Mouse (Mus musculus) CH12.LX (cell line): ENCODE measurements around the gene Sbno1.

Experiments
- CTCF ChIP-seq, 2 experiments: IDR thresholded peaks in 1 of 2; conservative IDR thresholded peaks in 1 of 2; 2 replicates each; pipeline ENCODE4 v1.5.1; 2011 to 2012; ENCODE audit warnings: low read depth in 2 of 2, low read length in 2 of 2, improper control_type of control experiment in 1 of 2, inconsistent platforms in 1 of 2, mild to moderate bottlenecking in 1 of 2, moderate library complexity in 1 of 2
- E2F4 ChIP-seq: IDR thresholded peaks from 2 replicates; pipeline ENCODE4 v1.6.1; 2011; ENCODE audit warnings: low read depth, low read length, improper control_type of control experiment; ENCODE audit not compliant: insufficient replicate concordance
- EP300 ChIP-seq: IDR thresholded peaks from 2 replicates; pipeline ENCODE4 v1.6.1; 2011; ENCODE audit warnings: low read length, improper control_type of control experiment
- ETS1 ChIP-seq: conservative IDR thresholded peaks from 2 replicates; pipeline ENCODE4 v1.6.1; 2012; ENCODE audit warnings: low read depth, mild to moderate bottlenecking, inconsistent platforms, low read length, improper control_type of control experiment, moderate library complexity
- IRF4 ChIP-seq: IDR thresholded peaks from 2 replicates; pipeline ENCODE4 v1.6.1; 2014; ENCODE audit warnings: low read depth, mild to moderate bottlenecking, inconsistent platforms, low read length, improper control_type of control experiment
- JUND ChIP-seq: conservative IDR thresholded peaks from 2 replicates; pipeline ENCODE4 v1.6.1; 2011; ENCODE audit warnings: low read depth, low read length, improper control_type of control experiment
- POLR2A ChIP-seq: IDR thresholded peaks from 2 replicates; pipeline ENCODE4 v1.6.1; 2011; ENCODE audit warnings: low read depth, mild to moderate bottlenecking, improper control_type of control experiment, low read length
- USF1 ChIP-seq: IDR thresholded peaks from 2 replicates; pipeline ENCODE4 v1.6.1; 2014; ENCODE audit warnings: low read depth, mild to moderate bottlenecking, inconsistent platforms, low read length, improper control_type of control experiment
- ZC3H11A ChIP-seq: IDR thresholded peaks from 2 replicates; pipeline ENCODE4 v1.6.1; 2012; ENCODE audit warnings: low read depth, mild to moderate bottlenecking, inconsistent platforms, low read length, improper control_type of control experiment
- ZKSCAN1 ChIP-seq: IDR thresholded peaks from 2 replicates; pipeline ENCODE4 v1.6.1; 2012; ENCODE audit warnings: low read depth, inconsistent platforms, low read length, improper control_type of control experiment, borderline replicate concordance

DNA sequence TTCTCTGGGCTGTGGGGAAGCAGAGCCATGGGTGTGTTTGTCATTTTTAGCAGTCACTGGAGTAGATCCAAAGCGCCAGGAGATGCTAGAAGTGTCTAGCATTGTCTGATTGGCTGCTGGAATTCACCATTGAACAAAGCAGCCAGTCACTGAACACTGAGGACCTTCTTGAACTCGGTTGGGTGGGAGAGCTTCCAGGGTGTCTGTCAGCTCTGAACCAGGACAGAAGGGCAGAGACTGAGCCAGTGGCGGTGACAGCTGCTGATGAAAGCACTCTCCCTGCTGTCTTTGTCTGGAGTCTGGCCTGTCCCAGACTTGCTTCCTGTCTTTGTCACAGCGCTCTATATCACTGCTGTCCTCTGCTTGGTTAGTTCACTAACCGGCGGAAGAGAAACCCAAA lies 91.4 kb downstream of the Sbno1 start:
- TF ChIP-seq POLR2A (no peak), ETS1 (no peak), CTCF (conservative IDR thresholded peaks at IDR 0.05 in 1 of 2, IDR thresholded peaks at IDR 0.05 in 1 of 2; ENCODE audit: low read depth in 2 of 2, low read length in 2 of 2) (no peak), E2F4 (no peak), IRF4 (no peak), USF1 (no peak), JUND (no peak), ZKSCAN1 (no peak), EP300 (no peak), ZC3H11A (no peak)
